In the genomic region with DNA sequence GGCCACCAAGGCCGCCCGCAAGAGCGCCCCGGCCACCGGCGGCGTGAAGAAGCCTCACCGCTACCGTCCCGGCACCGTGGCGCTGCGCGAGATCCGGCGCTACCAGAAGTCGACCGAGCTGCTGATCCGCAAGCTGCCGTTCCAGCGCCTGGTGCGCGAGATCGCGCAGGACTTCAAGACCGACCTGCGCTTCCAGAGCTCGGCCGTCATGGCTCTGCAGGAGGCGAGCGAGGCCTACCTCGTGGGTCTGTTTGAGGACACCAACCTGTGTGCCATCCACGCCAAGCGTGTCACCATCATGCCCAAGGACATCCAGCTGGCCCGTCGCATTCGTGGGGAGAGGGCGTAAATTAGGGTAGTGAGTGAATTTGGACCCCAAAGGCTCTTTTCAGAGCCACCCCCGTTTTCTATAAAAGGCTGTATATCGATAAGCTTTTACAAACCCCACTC, we compare ENCODE assay signal across 7 mouse cellular contexts. TPM values are rescaled to one million over a fixed set of nuclear protein-coding genes. Genes with fewer than 3 reads are reported as not detected.
DNase-seq lines count a peak whose midpoint lies in the region; ATAC-seq and TF ChIP-seq lines count a peak whose summit lies in the region.
"Not testable (repeated sequence)": the region's sequence is repeated elsewhere in the genome, so short reads cannot be mapped to it uniquely, and the experiment has no call there.

No protein-coding gene starts in this region.

- peak; percentile 75 for DNase-seq in forebrain, embryonic 11.5 days (ENCODE audit: low spot score)
- not testable (repeated sequence) for DNase-seq in spleen, adult 2 months (ENCODE audit: low read depth in 1 of 2, low spot score in 2 of 2)

- not testable (repeated sequence) for H3K27me3 ChIP-seq in forebrain, embryonic 11.5 days (ENCODE audit: control insufficient read depth, insufficient read depth, low read length); heart, embryonic 15.5 days; kidney, embryonic 14.5 days (ENCODE audit: control insufficient read depth, insufficient read depth, low read length); liver, embryonic 12.5 days (replicated peaks); midbrain, embryonic 13.5 days; spleen, adult 2 months (ENCODE audit: control insufficient read depth, insufficient read depth, low read length)

- TF ChIP-seq CTCF in bone marrow macrophage, adult 2 months (IDR thresholded peaks at IDR 0.05; ENCODE audit: low read depth, low read length); spleen, adult 2 months (IDR thresholded peaks at IDR 0.05; ENCODE audit: extremely low read depth, insufficient read depth, insufficient read length, insufficient replicate concordance): not testable (repeated sequence)

- not testable (repeated sequence) for TF ChIP-seq POLR2A in bone marrow macrophage, adult 2 months (IDR thresholded peaks at IDR 0.05; ENCODE audit: borderline replicate concordance, low read depth, low read length)
- TF ChIP-seq POLR2A in spleen, adult 2 months (IDR thresholded peaks at IDR 0.05; ENCODE audit: low read depth, low read length): peak; percentile 10; the same call in 1 of the 2 replicates

- peak overlapping the region; percentile 80 for H3K9ac ChIP-seq in forebrain, embryonic 11.5 days (ENCODE audit: low read length)
- H3K9ac ChIP-seq in heart, embryonic 15.5 days: peak overlapping the region; percentile 61
- peak overlapping the region; percentile 80 for H3K9ac ChIP-seq in kidney, embryonic 14.5 days (ENCODE audit: low read depth, low read length)
- H3K9ac ChIP-seq in liver, embryonic 12.5 days: peak overlapping the region; percentile 90
- H3K9ac ChIP-seq in midbrain, embryonic 13.5 days (replicated peaks): peak overlapping the region; percentile 74

- H3K9me3 ChIP-seq in forebrain, embryonic 11.5 days (ENCODE audit: control insufficient read depth, low read length); heart, embryonic 15.5 days (replicated peaks); kidney, embryonic 14.5 days (ENCODE audit: control insufficient read depth, low read length); liver, embryonic 12.5 days (replicated peaks); midbrain, embryonic 13.5 days: not testable (repeated sequence)

- H3K27ac ChIP-seq in bone marrow macrophage, adult 2 months (ENCODE audit: insufficient read depth, low read depth, low read length): peak overlapping the region; percentile 81
- H3K27ac ChIP-seq in forebrain, embryonic 11.5 days (ENCODE audit: low read depth, low read length): peak overlapping the region; percentile 95
- H3K27ac ChIP-seq in heart, embryonic 15.5 days: peak overlapping the region; percentile 77
- H3K27ac ChIP-seq in kidney, embryonic 14.5 days (ENCODE audit: low read depth, low read length): peak overlapping the region; percentile 78
- peak overlapping the region; percentile 96 for H3K27ac ChIP-seq in liver, embryonic 12.5 days
- peak overlapping the region; percentile 80 for H3K27ac ChIP-seq in midbrain, embryonic 13.5 days
- peak overlapping the region; percentile 83 for H3K27ac ChIP-seq in spleen, adult 2 months (ENCODE audit: insufficient read depth, low read length)

- not testable (repeated sequence) for H3K36me3 ChIP-seq in forebrain, embryonic 11.5 days (ENCODE audit: control insufficient read depth, insufficient read depth, low read length); heart, embryonic 15.5 days; kidney, embryonic 14.5 days (ENCODE audit: control insufficient read depth, insufficient read depth, low read length); liver, embryonic 12.5 days; midbrain, embryonic 13.5 days; spleen, adult 2 months (ENCODE audit: control insufficient read depth, insufficient read depth, low read length)

- ATAC-seq in forebrain, embryonic 11.5 days (replicated peaks; ENCODE audit: low FRiP score); heart, embryonic 15.5 days (replicated peaks; ENCODE audit: insufficient number of reproducible peaks, insufficient read depth, low FRiP score, low read depth); kidney, embryonic 14.5 days (ENCODE audit: low FRiP score, low TSS enrichment); liver, embryonic 12.5 days; midbrain, embryonic 13.5 days: not testable (repeated sequence)

- H3K4me3 ChIP-seq in bone marrow macrophage, adult 2 months (ENCODE audit: insufficient read depth, low read length): peak overlapping the region; percentile 63
- peak overlapping the region; percentile 45 for H3K4me3 ChIP-seq in forebrain, embryonic 11.5 days (ENCODE audit: low read depth, low read length)
- H3K4me3 ChIP-seq in heart, embryonic 15.5 days: peak overlapping the region; percentile 47
- H3K4me3 ChIP-seq in kidney, embryonic 14.5 days (ENCODE audit: low read length): peak overlapping the region; percentile 54
- peak overlapping the region; percentile 63 for H3K4me3 ChIP-seq in liver, embryonic 12.5 days
- peak overlapping the region; percentile 46 for H3K4me3 ChIP-seq in midbrain, embryonic 13.5 days (replicated peaks)
- peak overlapping the region; percentile 55 for H3K4me3 ChIP-seq in spleen, adult 2 months (ENCODE audit: extremely low read depth, insufficient read depth, insufficient read length)

- H3K4me1 ChIP-seq in bone marrow macrophage, adult 2 months (ENCODE audit: control insufficient read depth, insufficient read depth, low read length): peaks cover 12% of the 10 kb centered on the region
- H3K4me1 ChIP-seq in forebrain, embryonic 11.5 days (replicated peaks; ENCODE audit: control insufficient read depth, insufficient read depth, low read length); kidney, embryonic 14.5 days (ENCODE audit: control insufficient read depth, insufficient read depth, low read length); spleen, adult 2 months (ENCODE audit: control insufficient read depth, insufficient read depth, insufficient read length): not testable (repeated sequence)
- peaks cover 35% of the 10 kb centered on the region for H3K4me1 ChIP-seq in heart, embryonic 15.5 days (replicated peaks)
- H3K4me1 ChIP-seq in liver, embryonic 12.5 days: peaks cover 47% of the 10 kb centered on the region
- H3K4me1 ChIP-seq in midbrain, embryonic 13.5 days (replicated peaks): peaks cover 39% of the 10 kb centered on the region

- WGBS in forebrain, embryonic 11.5 days: 0% methylated on average over 8 of the region's 40 CpGs
- WGBS in heart, embryonic 15.5 days: 2% methylated on average over 11 of the region's 40 CpGs
- 0% methylated on average over 8 of the region's 40 CpGs for WGBS in kidney, embryonic 14.5 days
- WGBS in liver, embryonic 12.5 days (ENCODE audit: insufficient replicate concordance): 0% methylated on average over 13 of the region's 40 CpGs
- under 1% methylated on average over 15 of the region's 40 CpGs for WGBS in midbrain, embryonic 13.5 days
- WGBS in spleen, adult 2 months: under 1% methylated on average over 18 of the region's 40 CpGs

- peak overlapping the region; percentile 65 for H3K4me2 ChIP-seq in forebrain, embryonic 11.5 days (ENCODE audit: low read depth, low read length, severe bottlenecking)
- H3K4me2 ChIP-seq in heart, embryonic 15.5 days: peak overlapping the region; percentile 73
- peak overlapping the region; percentile 60 for H3K4me2 ChIP-seq in kidney, embryonic 14.5 days (replicated peaks; ENCODE audit: low read depth, low read length)
- H3K4me2 ChIP-seq in liver, embryonic 12.5 days: peak overlapping the region; percentile 79
- H3K4me2 ChIP-seq in midbrain, embryonic 13.5 days (replicated peaks): peak overlapping the region; percentile 75

RNA-seq across cellular contexts. Expression of a gene that starts 0.3 kb away (rescaled TPM):
- polyA plus RNA-seq in bone marrow macrophage, adult 2 months (2012; ENCODE audit: insufficient read depth, insufficient read length, missing spikeins): 2.3 and 3.2 TPM in 2 replicates
- 11.9 and 13.9 TPM in 2 replicates for polyA plus RNA-seq in forebrain, embryonic 11.5 days (2014; fragmentation: Nextera tagmentation; extraction: Ambion mirVana)
- 2.0 and 2.2 TPM in 2 replicates for polyA plus RNA-seq in heart, embryonic 15.5 days (2015; fragmentation: Nextera tagmentation; extraction: Ambion mirVana)
- polyA plus RNA-seq in kidney, embryonic 14.5 days (2014; fragmentation: Nextera tagmentation; extraction: Ambion mirVana): 12.0 and 14.7 TPM in 2 replicates
- polyA plus RNA-seq in liver, embryonic 12.5 days (2016; fragmentation: Nextera tagmentation; extraction: Ambion mirVana): 5.3 and 6.2 TPM in 2 replicates
- polyA plus RNA-seq in midbrain, embryonic 13.5 days (2015; fragmentation: Nextera tagmentation; extraction: Ambion mirVana): 2.1 and 3.1 TPM in 2 replicates
- 20.9 and 27.9 TPM in 2 replicates for polyA plus RNA-seq in spleen, adult 2 months (2012; rRNA removed)

RNA-seq across cellular contexts. Expression of a gene that starts 1.7 kb away (rescaled TPM):
- polyA plus RNA-seq in bone marrow macrophage, adult 2 months (2012; ENCODE audit: insufficient read depth, insufficient read length, missing spikeins): not detected in 2 replicates
- polyA plus RNA-seq in forebrain, embryonic 11.5 days (2014; fragmentation: Nextera tagmentation; extraction: Ambion mirVana): 2.5 and 3.0 TPM in 2 replicates
- 1.2 and 1.6 TPM in 2 replicates for polyA plus RNA-seq in heart, embryonic 15.5 days (2015; fragmentation: Nextera tagmentation; extraction: Ambion mirVana)
- polyA plus RNA-seq in kidney, embryonic 14.5 days (2014; fragmentation: Nextera tagmentation; extraction: Ambion mirVana): 2.9 and 5.3 TPM in 2 replicates
- polyA plus RNA-seq in liver, embryonic 12.5 days (2016; fragmentation: Nextera tagmentation; extraction: Ambion mirVana): 1.2 and 3.1 TPM in 2 replicates
- polyA plus RNA-seq in midbrain, embryonic 13.5 days (2015; fragmentation: Nextera tagmentation; extraction: Ambion mirVana): 0.93 and 1.7 TPM in 2 replicates
- 12.2 and 23.2 TPM in 2 replicates for polyA plus RNA-seq in spleen, adult 2 months (2012; rRNA removed)

RNA-seq across cellular contexts. Expression of a gene that starts 1.9 kb away (rescaled TPM):
- 3.8 and 7.9 TPM in 2 replicates for polyA plus RNA-seq in bone marrow macrophage, adult 2 months (2012; ENCODE audit: insufficient read depth, insufficient read length, missing spikeins)
- polyA plus RNA-seq in forebrain, embryonic 11.5 days (2014; fragmentation: Nextera tagmentation; extraction: Ambion mirVana): 4.5 and 5.9 TPM in 2 replicates
- 0.97 and 1.5 TPM in 2 replicates for polyA plus RNA-seq in heart, embryonic 15.5 days (2015; fragmentation: Nextera tagmentation; extraction: Ambion mirVana)
- 6.7 and 10.8 TPM in 2 replicates for polyA plus RNA-seq in kidney, embryonic 14.5 days (2014; fragmentation: Nextera tagmentation; extraction: Ambion mirVana)
- 7.1 and 9.9 TPM in 2 replicates for polyA plus RNA-seq in liver, embryonic 12.5 days (2016; fragmentation: Nextera tagmentation; extraction: Ambion mirVana)
- 3.3 and 4.5 TPM in 2 replicates for polyA plus RNA-seq in midbrain, embryonic 13.5 days (2015; fragmentation: Nextera tagmentation; extraction: Ambion mirVana)
- 26.2 and 28.3 TPM in 2 replicates for polyA plus RNA-seq in spleen, adult 2 months (2012; rRNA removed)

RNA-seq across cellular contexts. Expression of a gene that starts 4.7 kb away (rescaled TPM):
- polyA plus RNA-seq in bone marrow macrophage, adult 2 months (2012; ENCODE audit: insufficient read depth, insufficient read length, missing spikeins): 9.8 and 11.9 TPM in 2 replicates
- 7.4 and 10.0 TPM in 2 replicates for polyA plus RNA-seq in forebrain, embryonic 11.5 days (2014; fragmentation: Nextera tagmentation; extraction: Ambion mirVana)
- 4.3 and 4.6 TPM in 2 replicates for polyA plus RNA-seq in heart, embryonic 15.5 days (2015; fragmentation: Nextera tagmentation; extraction: Ambion mirVana)
- 7.9 and 12.9 TPM in 2 replicates for polyA plus RNA-seq in kidney, embryonic 14.5 days (2014; fragmentation: Nextera tagmentation; extraction: Ambion mirVana)
- polyA plus RNA-seq in liver, embryonic 12.5 days (2016; fragmentation: Nextera tagmentation; extraction: Ambion mirVana): 10.7 and 14.4 TPM in 2 replicates
- polyA plus RNA-seq in midbrain, embryonic 13.5 days (2015; fragmentation: Nextera tagmentation; extraction: Ambion mirVana): 4.1 and 7.5 TPM in 2 replicates
- polyA plus RNA-seq in spleen, adult 2 months (2012; rRNA removed): 57.5 and 66.9 TPM in 2 replicates

RNA-seq across cellular contexts. Expression of a gene that starts 4.9 kb away (rescaled TPM):
- polyA plus RNA-seq in bone marrow macrophage, adult 2 months (2012; ENCODE audit: insufficient read depth, insufficient read length, missing spikeins): 1.7 TPM in 1 of 2 replicates, not detected in the other
- polyA plus RNA-seq in forebrain, embryonic 11.5 days (2014; fragmentation: Nextera tagmentation; extraction: Ambion mirVana): 96.4 and 102 TPM in 2 replicates
- 33.7 and 35.5 TPM in 2 replicates for polyA plus RNA-seq in heart, embryonic 15.5 days (2015; fragmentation: Nextera tagmentation; extraction: Ambion mirVana)
- 114 and 155 TPM in 2 replicates for polyA plus RNA-seq in kidney, embryonic 14.5 days (2014; fragmentation: Nextera tagmentation; extraction: Ambion mirVana)
- polyA plus RNA-seq in liver, embryonic 12.5 days (2016; fragmentation: Nextera tagmentation; extraction: Ambion mirVana): 106 and 109 TPM in 2 replicates
- polyA plus RNA-seq in midbrain, embryonic 13.5 days (2015; fragmentation: Nextera tagmentation; extraction: Ambion mirVana): 51.6 and 53.6 TPM in 2 replicates
- polyA plus RNA-seq in spleen, adult 2 months (2012; rRNA removed): 15.5 and 23.4 TPM in 2 replicates
